Mouse (Mus musculus) heart, embryonic 11.5 days (tissue): ENCODE data around the gene Tcp10c. TPM values are rescaled to one million over a fixed set of nuclear protein-coding genes. Genes with fewer than 3 reads are reported as not detected.
"Not testable (repeated sequence)": the region's sequence is repeated elsewhere in the genome, so short reads cannot be mapped to it uniquely, and the experiment has no call there.

Source experiments
- ATAC-seq: fragments of 200-750 bp; cut with Nextera tagmentation; replicated peaks from 2 replicates; pipeline ENCODE4 v1.8.0; 2017; ENCODE audit warnings: moderate library complexity; ENCODE audit not compliant: insufficient number of reproducible peaks, low FRiP score, low TSS enrichment
- H3K27ac ChIP-seq: fragments of 300-500 bp; sonication (generic); 2 replicates; pipeline ENCODE4 v1.5.1; 2014; ENCODE audit warnings: mild to moderate bottlenecking, low read depth, low read length
- H3K27me3 ChIP-seq: fragments of 300-500 bp; sonication (generic); 2 replicates; pipeline ENCODE4 v1.6.1; 2014; ENCODE audit warnings: mild to moderate bottlenecking, low read length, mixed read lengths; ENCODE audit not compliant: control insufficient read depth, insufficient read depth
- H3K36me3 ChIP-seq: fragments of 300-500 bp; sonication (generic); 2 replicates; pipeline ENCODE4 v1.6.1; 2014; ENCODE audit warnings: mild to moderate bottlenecking, low read length, moderate library complexity, mixed read lengths; ENCODE audit not compliant: control insufficient read depth, insufficient read depth
- H3K4me1 ChIP-seq: fragments of 300-500 bp; sonication (generic); 2 replicates; pipeline ENCODE4 v1.6.1; 2014; ENCODE audit warnings: low read length; ENCODE audit not compliant: control insufficient read depth, insufficient read depth
- H3K4me2 ChIP-seq: fragments of 300-500 bp; sonication (generic); 2 replicates; pipeline ENCODE4 v1.6.1; 2014; ENCODE audit warnings: mild to moderate bottlenecking, moderate library complexity
- H3K4me3 ChIP-seq: fragments of 300-500 bp; sonication (generic); 2 replicates; pipeline ENCODE4 v1.5.1; 2014; ENCODE audit warnings: low read depth, low read length
- H3K9ac ChIP-seq: fragments of 300-500 bp; sonication (generic); 2 replicates; pipeline ENCODE4 v1.6.1; 2014; ENCODE audit warnings: mild to moderate bottlenecking, low read depth, low read length, moderate library complexity
- H3K9me3 ChIP-seq: fragments of 300-500 bp; sonication (generic); replicated peaks from 2 replicates; pipeline ENCODE4 v1.6.1; 2016; ENCODE audit warnings: low read length; ENCODE audit not compliant: control insufficient read depth
- WGBS: fragments of 180-500 bp; shearing (Covaris S2); extraction: QIAGEN DNeasy Blood & Tissue Kit; methylation state at CpG from one replicate; pipeline ENCODE4 v1.1.7; 2014; ENCODE audit not compliant: insufficient replicate concordance; 5-methylcytosine and 5-hydroxymethylcytosine counted together
- polyA plus RNA-seq: library from polyadenylated mRNA; unstranded; fragments of >200 nt; fragmentation: Nextera tagmentation; extraction: Ambion mirVana; gene quantifications from 2 replicates; pipeline ENCODE4 v1.2.1, GENCODE M21; 2014

Tcp10c gene
- not detected in 2 replicates for polyA plus RNA-seq

DNA sequence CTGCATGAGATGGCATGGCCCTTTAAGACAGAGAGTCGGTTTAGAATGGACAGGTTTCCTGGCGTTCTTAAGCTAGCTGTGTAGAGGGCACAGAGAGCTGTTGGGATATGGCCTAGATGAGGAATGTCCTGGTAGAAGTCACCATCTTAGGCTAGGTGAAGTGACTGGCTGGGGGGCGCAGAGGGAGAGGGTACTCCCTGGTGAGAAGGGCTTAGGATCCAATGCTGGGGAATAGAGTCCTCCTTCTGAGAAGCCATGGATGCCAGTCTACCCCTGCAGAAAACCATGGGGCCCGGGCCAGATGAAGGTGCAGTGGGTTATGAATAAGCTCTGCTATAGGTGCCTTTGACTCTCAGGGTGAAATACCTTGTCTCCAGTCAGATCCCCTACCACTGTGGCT is at the start of gene Tcp10c:
Gene Tcp10c (plus strand): TSS at position 52 of the 400 bp plus-strand sequence.
- not testable (repeated sequence) for H3K4me3 ChIP-seq, H3K9ac ChIP-seq, H3K27me3 ChIP-seq, H3K27ac ChIP-seq, H3K4me1 ChIP-seq, H3K36me3 ChIP-seq, H3K4me2 ChIP-seq, ATAC-seq
- H3K9me3 ChIP-seq = peaks cover 11% of the 10 kb centered on the region
- WGBS = 82% methylated on average over 4 of the region's 4 CpGs

DNA sequence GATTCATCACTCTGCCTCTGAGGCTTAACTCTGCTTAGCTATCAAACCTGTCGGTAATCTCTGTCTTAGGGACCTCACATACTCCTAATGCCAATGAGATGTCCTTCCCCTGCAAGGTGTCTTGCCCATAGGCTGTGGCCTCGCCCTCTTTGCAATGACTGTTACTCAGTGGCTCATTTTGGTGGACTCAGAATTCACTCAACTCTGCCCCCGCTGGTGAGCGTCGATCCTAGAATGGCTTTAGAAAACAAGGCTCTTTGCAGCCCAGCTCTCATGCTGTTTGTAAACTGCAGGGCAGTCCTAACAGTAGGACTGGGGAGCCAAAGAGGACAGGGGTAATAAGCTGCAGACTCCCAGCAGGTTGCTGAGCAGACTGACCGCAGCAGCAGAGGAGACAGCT is 46.5 kb upstream of the Tcp10c start:
- not testable (repeated sequence) for H3K4me2 ChIP-seq, H3K27ac ChIP-seq, H3K27me3 ChIP-seq, H3K36me3 ChIP-seq, H3K4me3 ChIP-seq, ATAC-seq, H3K4me1 ChIP-seq, H3K9ac ChIP-seq
- H3K9me3 ChIP-seq = peaks cover 22% of the 10 kb centered on the region
- WGBS = 77% methylated on average over 5 of the region's 6 CpGs

GRCm38 (mm10) chr17:13308344-13308743 is 46.0 kb upstream of the Tcp10c start:
- H3K4me1 ChIP-seq, H3K27me3 ChIP-seq, H3K36me3 ChIP-seq, H3K4me3 ChIP-seq, H3K9ac ChIP-seq, ATAC-seq, H3K27ac ChIP-seq, H3K4me2 ChIP-seq: not testable (repeated sequence)
- peaks cover 22% of the 10 kb centered on the region for H3K9me3 ChIP-seq
- WGBS = 79% methylated on average over 5 of the region's 5 CpGs

DNA sequence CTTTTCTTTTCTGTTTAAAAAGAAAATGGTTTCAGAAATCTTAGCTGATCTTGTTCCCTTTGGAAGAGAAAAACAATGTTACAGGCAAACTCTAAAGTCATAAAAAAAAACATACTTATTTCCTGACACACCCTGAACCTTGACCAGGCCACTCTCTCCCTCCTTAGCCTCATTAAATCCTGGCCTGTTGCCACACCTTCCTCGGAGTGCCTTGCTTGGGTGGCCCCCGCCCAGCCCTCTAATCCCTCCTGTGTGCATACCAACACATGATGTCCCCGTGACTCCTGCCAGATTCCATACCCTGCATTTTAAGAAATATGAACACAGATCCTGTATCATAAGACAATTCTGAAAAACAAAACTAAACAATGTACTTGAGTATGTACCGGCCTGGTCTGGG is 45.6 kb upstream of the Tcp10c start:
- H3K27ac ChIP-seq, H3K9ac ChIP-seq, ATAC-seq, H3K36me3 ChIP-seq, H3K27me3 ChIP-seq, H3K4me1 ChIP-seq, H3K4me2 ChIP-seq, H3K4me3 ChIP-seq: not testable (repeated sequence)
- 76% methylated on average over 4 of the region's 4 CpGs for WGBS
- H3K9me3 ChIP-seq = peaks cover 22% of the 10 kb centered on the region

DNA sequence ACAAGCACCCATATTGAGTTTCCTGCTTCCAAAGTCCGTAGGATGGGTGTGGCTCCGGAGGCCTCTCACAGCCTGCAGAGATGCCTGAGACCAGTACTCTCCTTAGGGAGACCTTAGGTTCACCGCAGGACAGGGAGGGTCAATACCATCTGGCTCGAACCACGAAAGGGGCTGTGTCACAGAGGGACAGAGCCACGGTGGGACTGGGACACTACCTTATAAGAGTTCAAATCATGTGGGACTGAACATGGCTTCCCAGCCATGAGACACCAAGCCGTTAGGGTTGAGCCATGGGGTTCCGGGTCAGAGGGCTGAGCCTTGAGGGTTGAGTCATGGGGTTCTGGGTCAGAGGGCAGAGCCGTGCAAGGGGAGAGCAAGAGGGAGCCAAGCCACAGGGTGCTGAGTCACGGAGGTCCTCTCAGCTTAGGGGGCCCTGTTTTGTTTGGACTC is 45.2 kb upstream of the Tcp10c start:
- not testable (repeated sequence) for ATAC-seq

DNA sequence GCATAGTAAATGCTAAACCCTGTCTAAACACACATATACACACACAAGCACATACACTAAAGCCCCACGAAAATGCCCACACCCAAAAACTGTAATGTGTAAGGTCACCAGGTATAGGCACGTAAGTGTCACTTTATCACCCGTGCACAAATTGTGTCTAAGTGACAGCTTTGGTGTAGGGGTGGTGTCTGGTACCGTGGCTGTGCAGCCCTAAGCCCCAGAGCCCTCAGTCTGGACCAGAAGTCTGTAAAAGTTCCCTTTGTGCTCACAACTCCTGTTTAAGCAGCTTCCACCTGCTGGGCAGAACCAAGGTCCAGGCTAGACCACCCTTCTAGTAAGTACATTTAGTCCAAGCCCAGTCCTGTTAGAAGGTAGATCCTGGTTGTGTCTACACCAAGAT is 24.4 kb upstream of the Tcp10c start:
- H3K9me3 ChIP-seq = peaks cover 18% of the 10 kb centered on the region
- not testable (repeated sequence) for H3K4me1 ChIP-seq, H3K4me3 ChIP-seq, ATAC-seq, H3K36me3 ChIP-seq, H3K4me2 ChIP-seq, H3K9ac ChIP-seq, H3K27me3 ChIP-seq, H3K27ac ChIP-seq
- 71% methylated on average over 4 of the region's 4 CpGs for WGBS

More for the DNA sequence above, 45.2 kb upstream of the Tcp10c start:
- H3K4me2 ChIP-seq, H3K4me1 ChIP-seq, H3K4me3 ChIP-seq, H3K27ac ChIP-seq, H3K9ac ChIP-seq, H3K36me3 ChIP-seq, H3K27me3 ChIP-seq: not testable (repeated sequence)
- peaks cover 22% of the 10 kb centered on the region for H3K9me3 ChIP-seq
- 82% methylated on average over 10 of the region's 10 CpGs for WGBS

DNA sequence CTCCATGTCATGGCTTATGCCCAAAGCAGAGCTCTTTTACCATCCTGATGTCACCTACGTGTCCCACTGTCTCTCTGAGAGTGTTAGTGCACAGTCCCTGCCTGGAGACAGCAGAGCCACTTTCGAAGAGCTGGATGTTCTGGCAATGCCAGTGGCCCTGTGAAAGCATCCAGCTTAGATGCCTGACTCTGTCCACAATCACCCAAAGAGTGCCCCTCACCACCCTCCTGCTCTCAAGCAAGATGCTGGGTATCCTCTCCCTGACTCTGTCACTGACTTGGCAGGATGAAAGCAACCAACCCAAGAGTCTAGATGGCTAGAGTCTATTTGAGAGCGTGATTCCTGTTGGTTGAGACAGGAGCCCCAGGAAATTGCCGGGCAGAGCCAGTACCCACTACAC is 23.2 kb upstream of the Tcp10c start:
- ATAC-seq, H3K27ac ChIP-seq, H3K36me3 ChIP-seq, H3K4me3 ChIP-seq, H3K27me3 ChIP-seq, H3K4me1 ChIP-seq, H3K4me2 ChIP-seq, H3K9ac ChIP-seq: not testable (repeated sequence)
- H3K9me3 ChIP-seq = peaks cover 18% of the 10 kb centered on the region
- 65% methylated on average over 3 of the region's 4 CpGs for WGBS

DNA sequence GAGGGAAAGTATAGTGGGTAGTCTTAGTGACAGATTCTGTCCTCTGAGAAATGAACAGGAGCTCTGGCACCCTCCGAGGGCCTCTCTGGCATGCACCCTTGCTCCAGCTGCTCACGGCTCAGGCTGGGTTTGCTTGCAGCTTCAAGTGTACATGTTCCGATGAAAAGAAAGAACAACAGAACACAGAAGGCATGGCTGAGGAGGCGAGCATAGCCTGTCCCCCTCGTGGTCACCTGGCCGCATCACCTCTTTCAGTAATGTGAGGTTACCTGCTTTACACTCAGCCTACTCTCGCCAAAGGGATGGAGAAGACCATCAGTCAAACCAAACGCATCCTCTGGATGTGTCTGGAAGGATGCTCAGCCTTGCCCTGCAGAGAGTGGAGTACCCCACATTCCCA is 21.9 kb upstream of the Tcp10c start:
- not testable (repeated sequence) for H3K36me3 ChIP-seq, H3K4me2 ChIP-seq, H3K4me1 ChIP-seq, ATAC-seq, H3K27ac ChIP-seq, H3K4me3 ChIP-seq, H3K9ac ChIP-seq, H3K27me3 ChIP-seq
- WGBS = 78% methylated on average over 8 of the region's 8 CpGs
- H3K9me3 ChIP-seq = peaks cover 21% of the 10 kb centered on the region

- WGBS = 54% methylated on average over 9 of the region's 9 CpGs
- not testable (repeated sequence) for H3K36me3 ChIP-seq, H3K9ac ChIP-seq, H3K27me3 ChIP-seq, H3K9me3 ChIP-seq, H3K4me2 ChIP-seq, H3K27ac ChIP-seq, H3K4me1 ChIP-seq, H3K4me3 ChIP-seq
- ATAC-seq = peak; percentile 43
Measured at GRCm38 (mm10) chr17:13336979-13337749, 17.2 kb upstream of the Tcp10c start.
